Mouse (Mus musculus): ENCODE measurements around the gene Gtse1. TPM values are rescaled to one million over a fixed set of nuclear protein-coding genes. Genes with fewer than 3 reads are reported as not detected.

Gene Gtse1
- polyA plus RNA-seq, 1 experiment from 2014 or later, result 23.2 TPM

DNA sequence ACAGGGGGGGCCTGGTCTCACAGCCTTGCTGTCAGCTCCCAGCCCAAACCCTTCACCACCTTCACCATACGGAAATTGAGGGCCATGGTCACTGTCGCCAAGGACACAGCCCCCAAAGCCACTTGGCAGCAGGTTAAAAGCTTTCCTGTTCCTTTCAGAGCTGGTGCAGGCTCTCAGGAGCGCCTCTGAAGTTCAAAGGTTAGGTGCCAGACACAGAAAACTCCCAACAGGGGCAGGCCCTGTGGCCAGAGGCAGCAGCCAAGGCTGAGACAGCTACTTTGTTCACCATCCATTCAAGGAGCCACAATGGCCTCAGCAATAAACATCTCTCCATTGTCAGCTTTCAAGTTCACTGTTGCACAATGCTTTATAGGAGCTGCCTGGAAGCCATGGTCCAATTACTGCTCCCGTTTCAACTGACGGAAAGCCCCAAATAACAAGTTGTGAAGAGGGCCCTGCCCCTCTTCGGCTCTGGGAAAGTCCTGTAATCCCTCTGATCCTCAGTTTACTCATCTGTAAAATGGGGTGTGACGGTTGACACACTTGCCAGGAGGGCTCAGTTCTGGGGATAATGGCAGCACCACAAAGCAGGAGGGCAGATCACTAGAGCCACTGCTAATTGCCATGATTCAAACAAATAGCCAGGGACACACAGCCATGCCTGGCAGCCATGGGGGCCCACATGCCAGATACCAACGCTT lies 59.8 kb downstream of the Gtse1 start:
- in situ Hi-C loops (cut with MboI; ENCODE audit: low pct_unique_long_range_greater_than_20kb), result no loop called here
- ATAC-seq, result no peak
- TF ChIP-seq CTCF (IDR thresholded peaks at IDR 0.05), result no peak
- CTCF ChIA-PET, result interaction anchor here (0.9 to 1.5 kb wide), 3 partner anchors 25 to 114 kb away, joined by 3 to 4 read pairs (median 4); partner anchors contain the start of gene Celsr1
- POLR2A ChIA-PET, result no interaction called here
- no peaks in the 10 kb centered on the region for H3K27me3 ChIP-seq
- no peak for DNase-seq (ENCODE audit: low read depth, low spot score)

- in situ Hi-C loops (cut with MboI; ENCODE audit: low pct_unique_long_range_greater_than_20kb), result no loop called here
- no peak for ATAC-seq
- CTCF ChIA-PET, result interaction anchor here (0.9 to 1.5 kb wide), 2 partner anchors 24 to 74 kb away, joined by 4 read pairs; no protein-coding TSS in a partner anchor
- no peaks in the 10 kb centered on the region for H3K27me3 ChIP-seq
- POLR2A ChIA-PET, result no interaction called here
- no peak for TF ChIP-seq CTCF (IDR thresholded peaks at IDR 0.05)
- no peak for DNase-seq (ENCODE audit: low read depth, low spot score)
Observed at GRCm38 (mm10) chr15:85919892-85920248, 60.3 kb downstream of the Gtse1 start.

- no peaks in the 10 kb centered on the region for H3K27me3 ChIP-seq
Observed at GRCm38 (mm10) chr15:85921855-85922254, 62.3 kb downstream of the Gtse1 start.

More at GRCm38 (mm10) chr15:85921855-85922254, 62.3 kb downstream of the Gtse1 start:
- ChIA-PET CTCF (no interaction called here), POLR2A (no interaction called here)
- TF ChIP-seq CTCF (IDR thresholded peaks at IDR 0.05), result no peak
- in situ Hi-C loops (cut with MboI; ENCODE audit: low pct_unique_long_range_greater_than_20kb), result no loop called here
- ATAC-seq, result no peak
- no peak for DNase-seq (ENCODE audit: low read depth, low spot score)

Other genes with a start within 250 kb of the Gtse1 start
- gene Ppara, start 124.8 kb upstream of the Gtse1 start, polyA plus RNA-seq (2021), result 4.7 TPM
- gene Cdpf1, start 48.0 kb upstream of the Gtse1 start, polyA plus RNA-seq (2021), result 17.5 TPM
- 0.01 TPM for gene Pkdrej, start 38.0 kb upstream of the Gtse1 start, polyA plus RNA-seq (2021)
- gene Ttc38, start 27.4 kb upstream of the Gtse1 start, polyA plus RNA-seq (2021), result 19.4 TPM
- 22.9 TPM for gene Trmu, start 19.6 kb downstream of the Gtse1 start, polyA plus RNA-seq (2021)
- 30.8 TPM for gene Celsr1, start 174.0 kb downstream of the Gtse1 start, polyA plus RNA-seq (2021)
- gene Gramd4, start 197.9 kb downstream of the Gtse1 start, polyA plus RNA-seq (2021), result 44.1 TPM